In the genomic region with DNA sequence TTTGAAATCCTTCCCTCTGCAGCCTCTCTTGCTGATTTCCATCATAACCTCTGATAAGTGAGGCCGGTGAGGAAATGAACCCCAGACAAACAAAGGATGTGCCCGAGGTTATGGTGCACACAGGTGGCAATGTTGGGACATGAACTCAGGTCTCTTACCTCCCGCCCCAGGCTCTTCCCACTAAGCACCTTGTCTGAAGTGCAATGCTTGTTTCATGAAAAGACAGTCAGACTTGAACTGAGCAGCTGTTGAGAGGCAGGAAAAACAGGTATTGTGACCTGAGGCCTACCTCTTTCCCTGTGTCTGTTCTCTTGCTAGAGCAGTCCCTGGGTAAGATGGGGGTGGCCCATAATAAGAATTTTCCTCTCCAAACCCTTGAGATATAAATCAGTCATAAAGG, we compare ENCODE assay signal across 30 mouse cellular contexts. TPM values are rescaled to one million over a fixed set of nuclear protein-coding genes. Genes with fewer than 3 reads are reported as not detected.
"Had no signal": no experiment of that assay in that cellular context is flagged by ENCODE, and none has a peak within 500 bp of the region (broad histone marks: within the 10 kb centered on the region; RNA-seq: fewer than 3 reads in every experiment).

No protein-coding gene starts in this region.

- H3K27me3 ChIP-seq: heart, embryonic 12.5 days; hindbrain, embryonic 12.5 days; intestine, embryonic 15.5 days; limb, embryonic 15.5 days had no signal

- H3K27ac ChIP-seq: heart, embryonic 10.5 days; hindbrain, embryonic 10.5 days; hindbrain, embryonic 12.5 days; hindbrain, embryonic 14.5 days; intestine, embryonic 15.5 days; kidney, embryonic 15.5 days; kidney, postnatal 0 days; limb, embryonic 15.5 days; liver, embryonic 12.5 days; liver, embryonic 14.5 days had no signal

- ATAC-seq: hindbrain, embryonic 16.5 days; inflammation-experienced regulatory T-cells, adult 6 months; intestine, embryonic 15.5 days; intestine, postnatal 0 days; liver, embryonic 12.5 days had no signal

- H3K4me1 ChIP-seq: hindbrain, embryonic 10.5 days; hindbrain, embryonic 12.5 days; intestine, embryonic 15.5 days; kidney, embryonic 15.5 days; liver, embryonic 12.5 days had no signal

- H3K4me2 ChIP-seq: heart, embryonic 12.5 days; hindbrain, embryonic 12.5 days; hindbrain, embryonic 14.5 days; intestine, embryonic 15.5 days; kidney, embryonic 15.5 days; limb, embryonic 15.5 days; liver, embryonic 12.5 days had no signal

- H3K36me3 ChIP-seq: heart, embryonic 10.5 days; heart, embryonic 12.5 days; hindbrain, embryonic 10.5 days; hindbrain, embryonic 12.5 days; intestine, embryonic 15.5 days; kidney, embryonic 15.5 days; limb, embryonic 15.5 days; liver, embryonic 12.5 days had no signal

- H3K4me3 ChIP-seq: heart, embryonic 10.5 days; heart, embryonic 12.5 days; hindbrain, embryonic 10.5 days; hindbrain, embryonic 12.5 days; intestine, embryonic 15.5 days; kidney, embryonic 15.5 days; limb, embryonic 15.5 days; liver, embryonic 12.5 days had no signal

- H3K9ac ChIP-seq: heart, embryonic 12.5 days; hindbrain, embryonic 12.5 days; hindbrain, embryonic 14.5 days; intestine, embryonic 15.5 days; kidney, embryonic 15.5 days; limb, embryonic 15.5 days; liver, embryonic 12.5 days; liver, embryonic 14.5 days had no signal

- DNase-seq: gastrocnemius, postnatal 14 days; gastrocnemius, postnatal 36 days; heart, adult 18-20 months; heart, postnatal 10 days; heart, postnatal 4 days; kidney, adult 18-20 months; kidney, adult 9 months; kidney, postnatal 14 days; kidney, postnatal 36 days; layer of hippocampus, adult 9-11 months; layer of hippocampus, postnatal 36 days had no signal

- H3K9me3 ChIP-seq: heart, embryonic 10.5 days; heart, embryonic 12.5 days; hindbrain, embryonic 10.5 days; hindbrain, embryonic 12.5 days; intestine, embryonic 15.5 days; kidney, embryonic 15.5 days; limb, embryonic 15.5 days; liver, embryonic 12.5 days had no signal

RNA-seq across cellular contexts. Expression of a gene that starts 16.8 kb away (rescaled TPM):
- polyA plus RNA-seq: heart, embryonic 10.5 days; inflammation-experienced regulatory T-cells, adult 6 months; intestine, postnatal 0 days; kidney, postnatal 0 days; liver, adult 2 months; liver, embryonic 12.5 days; liver, embryonic 14.5 days; liver, embryonic 16.5 days had no signal

RNA-seq across cellular contexts. Expression of a gene that starts 18.7 kb away (rescaled TPM):
- polyA plus RNA-seq: heart, embryonic 10.5 days; heart, embryonic 12.5 days; heart, embryonic 14.5 days; hindbrain, embryonic 10.5 days; inflammation-experienced regulatory T-cells, adult 6 months; intestine, embryonic 15.5 days; intestine, postnatal 0 days; kidney, postnatal 0 days; liver, adult 2 months; liver, embryonic 12.5 days; liver, embryonic 14.5 days; liver, embryonic 16.5 days had no signal

RNA-seq across cellular contexts. Expression of a gene that starts 33.5 kb away (rescaled TPM):
- polyA plus RNA-seq: heart, embryonic 12.5 days; heart, embryonic 14.5 days; heart, embryonic 16.5 days; hindbrain, embryonic 10.5 days; hindbrain, embryonic 12.5 days; inflammation-experienced regulatory T-cells, adult 6 months; kidney, embryonic 15.5 days; kidney, postnatal 0 days; limb, embryonic 11.5 days; liver, adult 2 months; liver, embryonic 12.5 days; liver, embryonic 14.5 days; liver, embryonic 16.5 days had no signal

RNA-seq across cellular contexts. Expression of a gene that starts 34.0 kb away (rescaled TPM):
- polyA plus RNA-seq: heart, embryonic 10.5 days; hindbrain, embryonic 10.5 days; hindbrain, embryonic 12.5 days; hindbrain, embryonic 14.5 days; inflammation-experienced regulatory T-cells, adult 6 months; intestine, embryonic 15.5 days; limb, embryonic 11.5 days; liver, embryonic 12.5 days; liver, embryonic 14.5 days; liver, embryonic 16.5 days had no signal
